Mouse (Mus musculus) large intestine, adult 2 months (tissue): ENCODE results near the gene Stub1. TPM values are rescaled to one million over a fixed set of nuclear protein-coding genes. Genes with fewer than 3 reads are reported as not detected.

ENCODE experiments used
- DNase-seq: peaks from one replicate; pipeline ENCODE4 v3.0.0-alpha.2; 2012; ENCODE audit warnings: low read depth, low spot score
- WGBS: fragments of 180-500 bp; shearing (Covaris S2); methylation state at CpG from one replicate; pipeline ENCODE4 v1.1.7; 2018; 5-methylcytosine and 5-hydroxymethylcytosine counted together
- polyA plus RNA-seq: library from polyadenylated mRNA; depleted of rRNA; stranded (reverse); fragments of >200 nt; gene quantifications from 2 replicates; pipeline ENCODE4 v1.2.3, GENCODE M21; 2012; rRNA removed

The Stub1 gene
- polyA plus RNA-seq, 1 experiment, result 157 TPM

GRCm38 (mm10) chr17:25796951-25797369 lies 36.2 kb downstream of the Stub1 start, which contains the start of gene Metrn:
TSS of gene Metrn (minus strand) at chr17:25797136.
- peak; percentile 48 for DNase-seq
- under 1% methylated on average over 35 of the region's 35 CpGs for WGBS

GRCm38 (mm10) chr17:25796211-25796771 lies 36.9 kb downstream of the Stub1 start:
- WGBS, result 7% methylated on average over 37 of the region's 37 CpGs
- DNase-seq, result no peak

- WGBS, result 73% methylated on average over 6 of the region's 6 CpGs
Measured at GRCm38 (mm10) chr17:25795609-25796092, 37.6 kb downstream of the Stub1 start, which contains the start of gene AC134908.4. TSS of gene AC134908.4 (minus strand) at chr17:25795659.

GRCm38 (mm10) chr17:25794998-25795397 lies 38.2 kb downstream of the Stub1 start:
- 92% methylated on average over 17 of the region's 17 CpGs for WGBS
- DNase-seq, result no peak

More at GRCm38 (mm10) chr17:25795609-25796092, 37.6 kb downstream of the Stub1 start, which contains the start of gene AC134908.4:
- no peak for DNase-seq

GRCm38 (mm10) chr17:25794197-25794596 lies 39.0 kb downstream of the Stub1 start:
- DNase-seq, result no peak
- WGBS, result 75% methylated on average over 13 of the region's 13 CpGs

GRCm38 (mm10) chr17:25792615-25793014 lies 40.6 kb downstream of the Stub1 start, which contains the start of gene Fam173a:
TSS of gene Fam173a (minus strand) at chr17:25792901.
- WGBS, result under 1% methylated on average over 14 of the region's 14 CpGs

GRCm38 (mm10) chr17:25791843-25792527 lies 41.2 kb downstream of the Stub1 start:
- DNase-seq, result peak; percentile 39
- WGBS, result under 1% methylated on average over 45 of the region's 45 CpGs

More at GRCm38 (mm10) chr17:25792615-25793014, 40.6 kb downstream of the Stub1 start, which contains the start of gene Fam173a:
- no peak for DNase-seq

- no peak for DNase-seq
- WGBS, result 20% methylated on average over 19 of the region's 19 CpGs
Measured at GRCm38 (mm10) chr17:25791320-25791842, 41.8 kb downstream of the Stub1 start.

GRCm38 (mm10) chr17:25786781-25787504 lies 46.3 kb downstream of the Stub1 start:
- 91% methylated on average over 9 of the region's 9 CpGs for WGBS

GRCm38 (mm10) chr17:25786280-25786679 lies 46.9 kb downstream of the Stub1 start, which contains the start of gene Ccdc78:
TSS of gene Ccdc78 (plus strand) at chr17:25786580.
- no peak for DNase-seq
- 73% methylated on average over 3 of the region's 3 CpGs for WGBS

More at GRCm38 (mm10) chr17:25786781-25787504, 46.3 kb downstream of the Stub1 start:
- no peak for DNase-seq

GRCm38 (mm10) chr17:25785281-25785745 lies 47.9 kb downstream of the Stub1 start, which contains the start of gene Haghl:
TSS of gene Haghl (minus strand) at chr17:25785673.
- peak; percentile 87 for DNase-seq
- WGBS, result under 1% methylated on average over 23 of the region's 23 CpGs

GRCm38 (mm10) chr17:25783861-25784574 lies 49.2 kb downstream of the Stub1 start:
- no peak for DNase-seq
- 74% methylated on average over 15 of the region's 15 CpGs for WGBS

- no peak for DNase-seq
- WGBS, result 58% methylated on average over 7 of the region's 7 CpGs
Measured at GRCm38 (mm10) chr17:25783086-25783485, 50.1 kb downstream of the Stub1 start.

- 75% methylated on average over 6 of the region's 6 CpGs for WGBS
- DNase-seq, result no peak
Measured at GRCm38 (mm10) chr17:25781339-25781738, 51.9 kb downstream of the Stub1 start.

Other genes starting within 250 kb of the Stub1 start
- 0.23 and 0.37 TPM in 2 replicates for gene Gng13, start 116.2 kb downstream of the Stub1 start, polyA plus RNA-seq
- 18.4 and 20.4 TPM in 2 replicates for gene Chtf18, start 106.0 kb downstream of the Stub1 start, polyA plus RNA-seq
- gene Rpusd1, start 105.7 kb downstream of the Stub1 start, polyA plus RNA-seq, result 22.1 and 22.9 TPM in 2 replicates
- gene Mslnl, start 97.4 kb downstream of the Stub1 start, polyA plus RNA-seq, result 0.24 and 0.26 TPM in 2 replicates
- gene Msln, start 79.0 kb downstream of the Stub1 start, polyA plus RNA-seq, result 4.8 and 8.4 TPM in 2 replicates
- 19.6 and 30.2 TPM in 2 replicates for gene Narfl, start 59.6 kb downstream of the Stub1 start, polyA plus RNA-seq
- 24.0 and 26.6 TPM in 2 replicates for gene Haghl, start 47.7 kb downstream of the Stub1 start, polyA plus RNA-seq
- 0.04 TPM in 1 of 2 replicates, not detected in the other for gene Ccdc78, start 46.8 kb downstream of the Stub1 start, polyA plus RNA-seq
- 91.8 and 108 TPM in 2 replicates for gene Fam173a, start 40.5 kb downstream of the Stub1 start, polyA plus RNA-seq
- 1.3 TPM in 1 of 2 replicates, not detected in the other for gene AC134908.4, start 37.7 kb downstream of the Stub1 start, polyA plus RNA-seq
- gene Metrn, start 36.3 kb downstream of the Stub1 start, polyA plus RNA-seq, result 20.9 and 26.5 TPM in 2 replicates
- gene Fbxl16, start 24.3 kb downstream of the Stub1 start, polyA plus RNA-seq, result 1.6 and 2.1 TPM in 2 replicates
- gene Wdr24, start 9.8 kb downstream of the Stub1 start, polyA plus RNA-seq, result 30.4 and 39.6 TPM in 2 replicates
- gene Jmjd8, start 4.5 kb downstream of the Stub1 start, polyA plus RNA-seq, result 48.8 and 54.5 TPM in 2 replicates
- gene Rhbdl1, start 3.9 kb upstream of the Stub1 start, polyA plus RNA-seq, result 4.1 and 4.6 TPM in 2 replicates
- 22.2 and 32.3 TPM in 2 replicates for gene Gm20683, start 8.4 kb upstream of the Stub1 start, polyA plus RNA-seq
- gene Rhot2, start 11.4 kb upstream of the Stub1 start, polyA plus RNA-seq, result 59.9 and 83.1 TPM in 2 replicates
- 18.6 and 19.8 TPM in 2 replicates for gene Wdr90, start 28.1 kb upstream of the Stub1 start, polyA plus RNA-seq
- 39.8 and 49.0 TPM in 2 replicates for gene Mcrip2, start 35.4 kb upstream of the Stub1 start, polyA plus RNA-seq
- gene Mettl26, start 41.7 kb upstream of the Stub1 start, polyA plus RNA-seq, result 78.7 and 115 TPM in 2 replicates
- gene Wfikkn1, start 47.5 kb upstream of the Stub1 start, polyA plus RNA-seq, result 0.78 and 1.0 TPM in 2 replicates
- 38.0 and 40.7 TPM in 2 replicates for gene Rab40c, start 86.3 kb upstream of the Stub1 start, polyA plus RNA-seq
- 73.7 and 90.3 TPM in 2 replicates for gene Pigq, start 111.5 kb upstream of the Stub1 start, polyA plus RNA-seq
- not detected in 2 replicates for gene Nhlrc4, start 111.6 kb upstream of the Stub1 start, polyA plus RNA-seq
- not detected in 2 replicates for gene A930017K11Rik, start 119.2 kb upstream of the Stub1 start, polyA plus RNA-seq
- gene Capn15, start 152.4 kb upstream of the Stub1 start, polyA plus RNA-seq, result 26.1 and 44.5 TPM in 2 replicates
- gene Rab11fip3, start 236.2 kb upstream of the Stub1 start, polyA plus RNA-seq, result 41.3 and 65.7 TPM in 2 replicates